Mouse (Mus musculus) ES-Bruce4 (cell line): Measurements from ENCODE around the gene Syt13.

ENCODE experiments used
- CTCF ChIP-seq: IDR thresholded peaks from one replicate; pipeline ENCODE4 v1.8.1; 2011; ENCODE audit warnings: low read depth, low read length
- POLR2A ChIP-seq: IDR thresholded peaks from one replicate; pipeline ENCODE4 v1.8.1; 2011; ENCODE audit warnings: low read length; ENCODE audit not compliant: insufficient read depth

DNA sequence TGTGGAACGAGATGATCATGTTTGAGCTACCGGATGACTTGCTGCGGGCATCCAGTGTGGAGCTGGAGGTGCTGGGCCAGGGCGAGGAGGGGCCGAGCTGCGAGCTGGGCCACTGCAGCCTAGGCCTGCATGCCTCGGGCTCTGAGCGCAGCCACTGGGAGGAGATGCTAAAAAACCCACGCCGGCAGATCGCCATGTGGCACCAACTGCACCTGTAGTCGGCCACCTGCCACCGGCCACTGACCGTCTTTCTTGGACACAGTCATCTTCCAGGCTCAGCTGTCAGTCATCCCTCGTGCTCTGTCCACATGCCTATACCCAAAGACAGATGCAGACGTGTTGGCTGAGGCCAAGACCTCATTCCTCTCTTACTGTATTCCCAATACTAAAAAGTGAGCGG, 38.6 kb downstream of the Syt13 start:
- TF ChIP-seq CTCF (no peak), POLR2A (no peak)
